Mouse (Mus musculus): ENCODE measurements around the gene Gm20441. TPM values are rescaled to one million over a fixed set of nuclear protein-coding genes. Genes with fewer than 3 reads are reported as not detected.
"Not testable (repeated sequence)": the region's sequence is repeated elsewhere in the genome, so short reads cannot be mapped to it uniquely, and the experiment has no call there.

Gene Gm20441
- polyA plus RNA-seq, 1 experiment from 2014 or later: not detected

GRCm38 (mm10) chr10:75774102-75774501, 6.7 kb downstream of the Gm20441 start:
- no peak overlapping the region for H3K27ac ChIP-seq
- H3K4me1 ChIP-seq: peaks cover 14% of the 10 kb centered on the region
- H3K36me3 ChIP-seq: no peaks in the 10 kb centered on the region
- DNase-seq (ENCODE audit: low spot score): no peak
- peaks cover 7% of the 10 kb centered on the region for H3K27me3 ChIP-seq (ENCODE audit: low read depth, poor library complexity, severe bottlenecking)
- WGBS: 93% methylated on average over 5 of the region's 5 CpGs
- H3K9me3 ChIP-seq (replicated peaks): no peaks in the 10 kb centered on the region
- no peak overlapping the region for H3K4me3 ChIP-seq

GRCm38 (mm10) chr10:75772795-75773664, 7.7 kb downstream of the Gm20441 start, which contains the start of gene Ddt:
Gene Ddt (minus strand): TSS chr10:75773414.
- H3K4me3 ChIP-seq: peak within 1 kb of the TSS; percentile 75
- H3K36me3 ChIP-seq: no peaks in the 10 kb centered on the region
- H3K27ac ChIP-seq: peak within 1 kb of the TSS; percentile 81
- H3K4me1 ChIP-seq: peaks cover 14% of the 10 kb centered on the region
- WGBS: under 1% methylated on average over 47 of the region's 47 CpGs
- H3K27me3 ChIP-seq (ENCODE audit: low read depth, poor library complexity, severe bottlenecking): no peaks in the 10 kb centered on the region
- no peaks in the 10 kb centered on the region for H3K9me3 ChIP-seq (replicated peaks)
- DNase-seq (ENCODE audit: low spot score): peak; percentile 96

GRCm38 (mm10) chr10:75767756-75768155, 13.0 kb downstream of the Gm20441 start:
- 47% methylated on average over 5 of the region's 5 CpGs for WGBS
- DNase-seq (ENCODE audit: low spot score); H3K4me3 ChIP-seq; H3K9me3 ChIP-seq (replicated peaks); H3K36me3 ChIP-seq; H3K27me3 ChIP-seq (ENCODE audit: low read depth, poor library complexity, severe bottlenecking); H3K27ac ChIP-seq: not testable (repeated sequence)
- peaks cover 18% of the 10 kb centered on the region for H3K4me1 ChIP-seq

- Histone ChIP-seq H3K27me3 (ENCODE audit: low read depth, poor library complexity, severe bottlenecking) (no peaks in the 10 kb centered on the region), H3K9me3 (replicated peaks) (no peaks in the 10 kb centered on the region), H3K4me1 (peaks cover 14% of the 10 kb centered on the region), H3K4me3 (no peak overlapping the region), H3K27ac (no peak overlapping the region), H3K36me3 (peaks cover under 1% of the 10 kb centered on the region; the same call in 1 of the 2 replicates)
- 91% methylated on average over 6 of the region's 6 CpGs for WGBS
- DNase-seq (ENCODE audit: low spot score): no peak
Observed at GRCm38 (mm10) chr10:75766856-75767255, 13.9 kb downstream of the Gm20441 start.

GRCm38 (mm10) chr10:75764519-75765473, 16.0 kb downstream of the Gm20441 start:
- WGBS: 2% methylated on average over 27 of the region's 27 CpGs
- H3K4me3 ChIP-seq: peak overlapping the region; percentile 93
- H3K9me3 ChIP-seq (replicated peaks): no peaks in the 10 kb centered on the region
- DNase-seq (ENCODE audit: low spot score): peak; percentile 82
- peaks cover 14% of the 10 kb centered on the region for H3K4me1 ChIP-seq
- no peaks in the 10 kb centered on the region for H3K27me3 ChIP-seq (ENCODE audit: low read depth, poor library complexity, severe bottlenecking)
- peak overlapping the region; percentile 86 for H3K27ac ChIP-seq
- H3K36me3 ChIP-seq: peaks cover 19% of the 10 kb centered on the region

- H3K4me1 ChIP-seq: peaks cover 14% of the 10 kb centered on the region
- H3K27me3 ChIP-seq (ENCODE audit: low read depth, poor library complexity, severe bottlenecking): no peaks in the 10 kb centered on the region
- H3K4me3 ChIP-seq: peak within 1 kb of the TSS; percentile 93
- under 1% methylated on average over 59 of the region's 61 CpGs for WGBS
- H3K36me3 ChIP-seq: peaks cover 26% of the 10 kb centered on the region
- peak; percentile 99 for DNase-seq (ENCODE audit: low spot score)
- no peaks in the 10 kb centered on the region for H3K9me3 ChIP-seq (replicated peaks)
- peak within 1 kb of the TSS; percentile 86 for H3K27ac ChIP-seq
Observed at GRCm38 (mm10) chr10:75763682-75764518, 16.9 kb downstream of the Gm20441 start, which contains the start of gene Cabin1. Gene Cabin1 (minus strand): TSS chr10:75764341.

- H3K4me3 ChIP-seq: no peak overlapping the region
- no peaks in the 10 kb centered on the region for H3K27me3 ChIP-seq (ENCODE audit: low read depth, poor library complexity, severe bottlenecking)
- no peaks in the 10 kb centered on the region for H3K9me3 ChIP-seq (replicated peaks)
- DNase-seq (ENCODE audit: low spot score): no peak
- 95% methylated on average over 3 of the region's 3 CpGs for WGBS
- peaks cover 14% of the 10 kb centered on the region for H3K4me1 ChIP-seq
- H3K36me3 ChIP-seq: peaks cover 40% of the 10 kb centered on the region
- no peak overlapping the region for H3K27ac ChIP-seq
Observed at GRCm38 (mm10) chr10:75762413-75762812, 18.3 kb downstream of the Gm20441 start.

- Histone ChIP-seq H3K9me3 (replicated peaks) (no peaks in the 10 kb centered on the region), H3K4me1 (peaks cover 14% of the 10 kb centered on the region), H3K27ac (no peak overlapping the region), H3K4me3 (no peak overlapping the region), H3K27me3 (ENCODE audit: low read depth, poor library complexity, severe bottlenecking) (no peaks in the 10 kb centered on the region), H3K36me3 (peaks cover 49% of the 10 kb centered on the region)
- no peak for DNase-seq (ENCODE audit: low spot score)
- WGBS: 95% methylated on average over 3 of the region's 3 CpGs
Observed at GRCm38 (mm10) chr10:75760311-75760710, 20.4 kb downstream of the Gm20441 start.

GRCm38 (mm10) chr10:75756719-75757118, 24.0 kb downstream of the Gm20441 start:
- Histone ChIP-seq H3K27me3 (ENCODE audit: low read depth, poor library complexity, severe bottlenecking) (no peaks in the 10 kb centered on the region), H3K4me3 (no peak overlapping the region), H3K36me3 (peaks cover 83% of the 10 kb centered on the region), H3K4me1 (no peaks in the 10 kb centered on the region), H3K9me3 (replicated peaks) (no peaks in the 10 kb centered on the region), H3K27ac (no peak overlapping the region)
- no peak for DNase-seq (ENCODE audit: low spot score)
- WGBS: 94% methylated on average over 11 of the region's 11 CpGs

GRCm38 (mm10) chr10:75744017-75744416, 36.7 kb downstream of the Gm20441 start:
- H3K27me3 ChIP-seq (ENCODE audit: low read depth, poor library complexity, severe bottlenecking): no peaks in the 10 kb centered on the region
- DNase-seq (ENCODE audit: low spot score): peak; percentile 84
- peaks cover 97% of the 10 kb centered on the region for H3K36me3 ChIP-seq
- H3K4me1 ChIP-seq: no peaks in the 10 kb centered on the region
- 45% methylated on average over 3 of the region's 3 CpGs for WGBS
- no peaks in the 10 kb centered on the region for H3K9me3 ChIP-seq (replicated peaks)
- no peak overlapping the region for H3K4me3 ChIP-seq
- no peak overlapping the region for H3K27ac ChIP-seq

- Histone ChIP-seq H3K36me3 (peaks cover 97% of the 10 kb centered on the region), H3K4me1 (no peaks in the 10 kb centered on the region), H3K27ac (no peak overlapping the region), H3K27me3 (ENCODE audit: low read depth, poor library complexity, severe bottlenecking) (no peaks in the 10 kb centered on the region), H3K4me3 (no peak overlapping the region), H3K9me3 (replicated peaks) (no peaks in the 10 kb centered on the region)
- 95% methylated on average over 12 of the region's 12 CpGs for WGBS
- DNase-seq (ENCODE audit: low spot score): no peak
Observed at GRCm38 (mm10) chr10:75743369-75743768, 37.4 kb downstream of the Gm20441 start.

GRCm38 (mm10) chr10:75740866-75741265, 39.9 kb downstream of the Gm20441 start:
- Histone ChIP-seq H3K27me3 (ENCODE audit: low read depth, poor library complexity, severe bottlenecking) (no peaks in the 10 kb centered on the region), H3K36me3 (peaks cover 97% of the 10 kb centered on the region), H3K9me3 (replicated peaks) (no peaks in the 10 kb centered on the region), H3K27ac (no peak overlapping the region), H3K4me3 (no peak overlapping the region), H3K4me1 (no peaks in the 10 kb centered on the region)
- DNase-seq (ENCODE audit: low spot score): no peak
- 96% methylated on average over 3 of the region's 3 CpGs for WGBS
